Mouse (Mus musculus) right cerebral cortex, adult 18-20 months (tissue): ENCODE results near the gene Samd1.
"Not testable (repeated sequence)": the region's sequence is repeated elsewhere in the genome, so short reads cannot be mapped to it uniquely, and the experiment has no call there.

ENCODE experiments used
- DNase-seq: peaks from one replicate; pipeline ENCODE4 v3.0.0; 2022; ENCODE audit warnings: mixed read lengths

The Samd1 gene

DNA sequence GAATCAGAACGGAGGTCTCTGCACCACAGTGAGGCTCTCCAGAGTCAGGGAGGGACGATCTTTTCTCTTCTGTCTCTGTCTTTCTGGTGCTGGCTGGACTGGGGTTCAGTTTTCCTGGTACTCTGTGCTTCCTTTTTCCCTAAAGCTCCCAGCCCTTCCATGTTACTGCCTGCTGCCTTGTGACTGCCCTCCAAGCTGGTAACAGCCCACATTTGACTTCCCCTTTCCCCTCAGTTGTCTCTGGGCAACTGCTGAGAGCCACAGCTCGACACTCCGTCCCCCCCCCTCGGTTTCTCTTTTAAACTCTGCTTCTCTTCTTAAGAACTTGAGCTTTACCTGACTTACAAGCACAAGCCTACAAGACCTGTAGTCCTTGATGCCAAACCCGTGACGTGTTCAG, 8.2 kb upstream of the Samd1 start:
- no peak for DNase-seq

- no peak for DNase-seq
Observed at GRCm38 (mm10) chr8:83990170-83990569, 7.3 kb upstream of the Samd1 start.

DNA sequence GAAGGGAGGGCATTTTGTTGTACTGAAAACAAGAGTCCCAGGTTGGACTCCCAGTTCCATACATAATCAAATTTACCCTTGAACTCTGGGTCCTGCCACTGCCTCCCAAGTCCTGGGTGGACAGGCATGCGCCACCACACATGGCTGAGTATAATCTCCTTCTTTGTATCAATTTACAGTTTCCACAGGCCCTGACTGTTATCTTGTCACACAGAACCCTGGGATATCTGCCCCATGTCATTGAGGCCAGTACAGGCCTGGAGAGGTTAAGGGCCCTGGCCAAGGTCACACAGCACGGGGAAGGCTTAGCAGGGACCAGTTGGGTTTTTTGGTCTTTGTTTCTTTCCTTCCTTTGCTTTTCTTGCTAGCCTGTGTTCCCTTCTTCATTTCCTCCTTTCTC, 5.0 kb upstream of the Samd1 start:
- DNase-seq: no peak

- no peak for DNase-seq
Observed at GRCm38 (mm10) chr8:83994030-83994429, 3.4 kb upstream of the Samd1 start.

DNA sequence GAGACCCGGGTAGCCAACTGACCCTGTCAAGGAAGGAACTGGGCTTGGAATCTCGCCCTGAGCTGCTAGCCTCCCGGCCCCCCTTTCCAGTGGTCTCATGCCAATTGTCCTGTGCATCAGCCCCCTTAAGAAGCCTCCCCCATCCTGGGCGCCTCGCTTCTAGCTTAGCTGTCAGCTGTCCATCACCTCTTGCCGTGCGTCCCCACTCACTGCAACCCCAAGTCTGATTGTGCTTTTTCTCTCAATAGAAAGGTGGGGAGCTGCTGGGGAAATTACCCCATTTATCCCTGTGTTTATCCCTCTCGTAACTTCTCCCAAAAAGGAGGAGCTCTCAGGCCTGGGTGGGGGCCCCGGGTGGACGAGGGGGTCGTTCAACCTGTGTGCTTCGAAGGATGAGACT, 1.5 kb upstream of the Samd1 start:
- DNase-seq: no peak

DNA sequence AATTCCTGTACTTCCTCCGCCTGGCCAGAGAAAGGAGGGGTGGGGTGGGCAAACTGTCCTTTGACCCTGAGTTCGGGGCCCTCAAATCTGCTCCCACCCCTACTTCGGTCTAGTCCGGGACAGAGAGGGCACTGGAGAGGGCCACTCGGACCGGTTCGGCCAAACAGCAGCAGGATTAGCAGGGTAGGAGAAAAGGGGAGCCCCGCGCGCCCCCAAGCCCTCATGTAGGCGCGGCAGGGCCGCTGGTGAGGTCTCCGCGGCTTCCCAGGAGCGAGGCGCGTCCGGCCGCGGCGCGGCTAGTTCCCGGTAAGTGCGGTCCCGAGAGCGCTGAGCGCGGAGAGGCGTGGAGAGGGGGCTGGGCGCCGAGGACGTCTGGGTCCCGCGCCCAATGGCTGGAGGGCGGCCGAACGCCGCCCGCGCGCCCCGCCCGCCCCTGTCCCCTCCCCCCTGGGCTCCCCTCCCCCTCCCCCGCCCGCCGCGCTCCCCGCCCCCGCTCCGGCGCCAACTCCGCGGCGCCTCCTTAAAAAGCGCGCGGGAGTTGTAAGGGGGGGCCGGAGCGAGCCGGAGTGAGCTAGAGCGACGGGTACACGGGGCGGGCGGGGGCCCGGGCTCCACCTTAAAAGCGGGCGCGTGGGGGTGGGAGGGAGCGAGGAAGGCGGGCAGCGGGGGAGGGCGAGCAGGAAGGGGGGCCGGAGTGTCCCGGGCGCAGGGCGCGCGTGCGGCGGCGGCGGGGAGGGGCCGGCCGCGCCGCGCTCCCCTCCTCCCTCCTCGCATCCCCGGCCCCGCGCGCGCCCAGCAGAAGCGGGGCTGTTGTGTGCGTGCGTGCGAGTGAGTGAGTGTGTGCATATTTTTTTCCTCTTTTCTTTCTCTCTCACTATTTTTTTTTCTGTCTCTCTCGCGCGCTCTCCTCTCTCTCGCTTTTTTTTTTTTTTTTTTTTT, 636 bp upstream of the Samd1 start:
- peak; percentile 86 for DNase-seq

DNA sequence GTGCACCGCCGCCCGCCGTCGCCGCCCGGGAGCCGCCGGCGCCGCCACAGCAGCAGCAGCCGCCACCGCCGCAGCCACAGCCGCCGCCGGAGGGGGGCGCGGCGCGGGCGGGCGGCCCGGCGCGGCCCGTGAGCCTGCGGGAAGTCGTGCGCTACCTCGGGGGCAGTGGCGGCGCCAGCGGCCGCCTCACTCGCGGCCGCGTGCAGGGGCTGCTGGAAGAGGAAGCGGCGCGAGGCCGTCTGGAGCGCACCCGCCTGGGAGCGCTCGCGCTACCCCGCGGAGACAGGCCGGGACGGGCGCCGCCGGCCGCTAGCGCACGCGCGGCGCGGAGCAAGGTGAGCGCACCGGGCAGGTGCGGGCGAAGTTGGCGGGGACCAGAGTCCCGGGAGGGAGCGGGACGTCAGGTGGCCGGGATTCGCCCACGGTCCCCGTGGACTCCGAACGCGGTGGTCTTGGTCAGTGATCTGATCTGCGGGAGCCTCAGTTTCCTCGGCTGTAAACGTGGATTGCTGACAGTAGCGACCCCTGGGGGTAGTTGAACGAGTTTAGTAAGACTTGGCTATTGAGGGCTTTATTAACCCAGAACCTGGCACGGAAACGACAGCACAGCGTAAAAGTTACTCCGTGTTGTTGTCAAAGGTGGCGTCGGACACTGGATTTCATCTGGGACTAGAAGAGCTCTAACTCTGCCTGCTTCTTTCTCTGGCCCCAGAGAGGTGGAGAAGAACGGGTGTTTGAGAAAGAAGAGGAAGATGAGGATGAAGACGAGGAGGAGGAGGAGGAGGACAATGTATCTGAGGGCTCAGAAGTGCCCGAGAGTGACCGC, 972 bp downstream of the Samd1 start:
- DNase-seq: peak; percentile 56

DNA sequence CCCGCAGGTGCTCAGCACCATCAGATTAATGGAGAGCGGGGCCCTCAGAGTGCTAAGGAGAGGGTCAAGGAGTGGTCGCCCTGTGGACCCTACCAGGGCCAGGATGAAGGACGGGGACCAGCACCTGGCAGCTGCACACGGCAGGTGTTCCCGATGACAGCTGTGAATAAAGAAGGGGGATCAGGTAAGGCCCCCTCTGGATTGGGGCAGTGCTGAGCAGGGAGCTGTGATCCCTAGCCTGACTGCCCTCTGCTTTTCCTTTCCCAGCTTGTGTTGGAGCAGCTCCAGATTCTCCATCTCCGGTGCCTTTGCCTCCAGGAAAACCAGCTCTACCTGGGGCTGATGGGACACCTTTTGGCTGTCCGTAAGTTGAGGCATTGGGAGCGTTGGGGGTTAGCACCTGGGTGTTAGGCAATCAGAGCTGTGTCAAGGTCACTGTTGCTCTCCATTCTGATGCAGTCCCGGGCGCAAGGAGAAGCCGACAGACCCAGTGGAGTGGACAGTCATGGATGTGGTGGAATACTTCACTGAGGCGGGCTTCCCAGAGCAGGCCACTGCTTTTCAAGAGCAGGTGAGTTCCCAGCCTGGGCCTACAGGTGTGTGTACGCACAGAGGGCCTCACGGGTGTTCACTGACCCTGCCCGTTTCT, 1.7 kb downstream of the Samd1 start:
- DNase-seq: no peak

GRCm38 (mm10) chr8:83999825-84000224, 2.4 kb downstream of the Samd1 start:
- DNase-seq: no peak

DNA sequence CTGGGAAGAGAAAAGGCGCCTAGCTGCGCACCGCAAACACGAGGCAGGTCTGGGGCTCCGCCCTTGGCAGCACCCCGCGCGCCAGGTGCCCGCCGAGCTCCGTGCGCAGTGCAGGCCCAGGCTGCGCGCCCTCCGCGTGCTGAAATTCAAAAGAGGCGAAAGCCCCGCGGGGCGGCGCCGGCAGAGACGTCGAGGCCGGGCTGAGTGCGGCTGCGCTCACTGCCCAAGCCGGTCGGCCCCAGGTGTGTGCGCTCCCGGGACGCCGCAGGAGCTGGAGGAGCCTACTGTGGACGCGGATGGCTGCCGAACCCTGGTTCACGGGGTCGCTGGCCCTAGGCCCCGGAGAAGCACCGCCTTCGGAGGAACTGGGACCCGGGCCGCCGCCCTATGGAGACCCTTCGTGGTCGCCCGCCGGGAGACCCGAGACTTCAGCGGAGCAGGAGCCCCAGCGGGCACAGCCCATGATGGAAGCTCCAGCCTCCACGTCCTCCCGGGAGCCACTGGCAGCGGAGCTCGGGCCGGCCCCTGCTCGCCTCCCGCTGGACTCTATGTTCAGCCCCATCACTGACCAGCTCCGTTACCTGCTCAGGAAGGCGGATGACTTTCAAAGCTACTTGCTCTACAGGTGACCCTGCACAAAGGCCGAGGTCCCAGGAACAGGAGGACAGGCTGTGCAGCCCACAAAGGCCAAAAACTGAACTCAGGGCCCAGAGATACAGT, 4.0 kb downstream of the Samd1 start, which contains the start of gene 1700067K01Rik:
Gene 1700067K01Rik (plus strand): TSS at position 222 of the 720 bp plus-strand sequence.
- no peak for DNase-seq

- no peak for DNase-seq
Observed at GRCm38 (mm10) chr8:84002957-84003611, 5.6 kb downstream of the Samd1 start.

GRCm38 (mm10) chr8:84003612-84004246, 6.3 kb downstream of the Samd1 start:
- DNase-seq: no peak

DNA sequence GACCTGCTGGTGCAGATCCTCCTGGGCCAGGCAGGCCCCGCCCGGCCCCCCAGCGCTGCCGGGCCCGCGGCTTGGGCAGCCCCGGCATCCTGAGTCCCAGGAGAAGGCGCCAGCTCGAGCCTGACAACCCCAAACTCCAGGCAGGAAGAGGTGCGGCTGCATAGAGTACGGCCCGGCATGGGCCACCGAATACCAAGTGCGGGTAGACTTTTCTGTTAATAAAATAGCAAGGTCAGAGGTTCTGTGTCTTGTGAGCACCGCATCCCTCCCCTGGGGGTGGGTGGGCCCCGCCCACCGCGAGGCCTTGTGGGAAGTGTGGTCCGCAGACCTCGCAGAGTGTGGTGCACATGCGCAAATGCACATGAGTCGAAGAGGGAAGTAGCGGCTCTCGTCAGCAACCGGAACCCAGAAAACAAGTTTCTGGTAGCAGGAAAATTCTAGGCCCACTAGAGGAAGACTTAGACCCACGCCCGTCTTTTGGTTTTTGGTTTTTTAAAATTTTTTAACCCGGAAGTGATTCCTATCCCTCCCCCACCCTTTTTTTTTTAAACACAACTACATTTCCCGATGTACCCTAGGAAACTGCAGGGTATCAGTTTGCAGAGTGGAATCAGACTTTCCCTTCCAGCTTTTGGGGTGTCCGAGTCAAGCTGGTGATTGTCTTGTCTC, 7.2 kb downstream of the Samd1 start:
- DNase-seq: peak; percentile 93

DNA sequence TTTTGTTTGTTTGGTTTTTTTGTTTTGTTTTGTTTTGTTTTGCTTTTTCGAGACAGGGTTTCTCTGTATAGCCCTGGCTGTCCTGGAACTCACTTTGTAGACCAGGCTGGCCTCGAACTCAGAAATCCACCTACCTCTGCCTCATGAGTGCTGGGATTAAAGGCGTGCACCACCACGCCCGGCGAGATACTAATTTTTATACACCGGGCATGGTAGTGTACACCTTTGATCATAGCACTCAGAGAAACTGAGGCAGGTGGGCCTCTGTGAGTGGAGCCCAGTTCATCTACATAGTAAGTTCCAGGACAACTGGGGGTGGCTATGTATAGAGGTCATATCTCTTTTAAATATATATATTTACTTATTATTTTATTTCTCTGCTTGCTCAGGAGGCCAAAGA, 8.0 kb downstream of the Samd1 start:
- not testable (repeated sequence) for DNase-seq

DNA sequence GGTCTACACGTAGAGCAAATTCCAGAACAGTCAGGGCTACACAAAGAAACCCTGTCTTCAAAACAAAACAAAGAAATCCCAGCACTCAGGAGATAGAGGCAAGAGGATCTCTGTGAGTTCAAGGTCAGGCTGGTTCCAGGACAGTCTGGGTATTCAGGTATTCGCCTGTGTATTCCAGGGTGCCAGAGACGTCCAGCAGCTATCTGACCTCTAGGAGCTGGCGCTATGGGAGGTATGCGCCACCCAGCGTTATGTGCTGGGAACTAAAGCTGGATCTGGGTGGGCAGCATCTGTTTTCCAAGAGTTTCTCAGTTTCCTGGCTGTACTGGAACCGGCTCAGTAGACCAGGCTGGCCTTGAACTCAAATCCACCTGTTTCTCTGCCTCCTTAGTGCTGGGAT, 10.9 kb downstream of the Samd1 start:
- DNase-seq: no peak

DNA sequence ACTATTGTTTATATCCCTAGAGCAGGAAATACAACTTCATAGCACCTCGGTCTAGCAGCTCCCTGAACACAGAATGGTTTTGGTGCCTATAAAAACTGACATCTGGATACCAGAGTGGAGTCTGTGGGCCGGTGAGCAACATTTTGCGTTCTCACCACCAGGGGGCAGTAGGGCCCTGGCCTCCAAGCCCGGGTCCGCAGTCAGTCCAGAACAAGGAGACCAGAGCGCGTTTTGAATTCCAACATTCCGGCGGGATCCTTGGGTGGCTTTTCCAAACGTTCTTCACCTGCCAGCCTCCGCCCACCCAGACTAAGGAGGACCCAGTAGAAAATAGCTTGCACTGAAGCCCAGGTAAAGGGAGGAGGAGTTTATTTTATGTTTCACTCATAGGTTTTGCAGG, 12.4 kb downstream of the Samd1 start:
- peak; percentile 86 for DNase-seq

DNA sequence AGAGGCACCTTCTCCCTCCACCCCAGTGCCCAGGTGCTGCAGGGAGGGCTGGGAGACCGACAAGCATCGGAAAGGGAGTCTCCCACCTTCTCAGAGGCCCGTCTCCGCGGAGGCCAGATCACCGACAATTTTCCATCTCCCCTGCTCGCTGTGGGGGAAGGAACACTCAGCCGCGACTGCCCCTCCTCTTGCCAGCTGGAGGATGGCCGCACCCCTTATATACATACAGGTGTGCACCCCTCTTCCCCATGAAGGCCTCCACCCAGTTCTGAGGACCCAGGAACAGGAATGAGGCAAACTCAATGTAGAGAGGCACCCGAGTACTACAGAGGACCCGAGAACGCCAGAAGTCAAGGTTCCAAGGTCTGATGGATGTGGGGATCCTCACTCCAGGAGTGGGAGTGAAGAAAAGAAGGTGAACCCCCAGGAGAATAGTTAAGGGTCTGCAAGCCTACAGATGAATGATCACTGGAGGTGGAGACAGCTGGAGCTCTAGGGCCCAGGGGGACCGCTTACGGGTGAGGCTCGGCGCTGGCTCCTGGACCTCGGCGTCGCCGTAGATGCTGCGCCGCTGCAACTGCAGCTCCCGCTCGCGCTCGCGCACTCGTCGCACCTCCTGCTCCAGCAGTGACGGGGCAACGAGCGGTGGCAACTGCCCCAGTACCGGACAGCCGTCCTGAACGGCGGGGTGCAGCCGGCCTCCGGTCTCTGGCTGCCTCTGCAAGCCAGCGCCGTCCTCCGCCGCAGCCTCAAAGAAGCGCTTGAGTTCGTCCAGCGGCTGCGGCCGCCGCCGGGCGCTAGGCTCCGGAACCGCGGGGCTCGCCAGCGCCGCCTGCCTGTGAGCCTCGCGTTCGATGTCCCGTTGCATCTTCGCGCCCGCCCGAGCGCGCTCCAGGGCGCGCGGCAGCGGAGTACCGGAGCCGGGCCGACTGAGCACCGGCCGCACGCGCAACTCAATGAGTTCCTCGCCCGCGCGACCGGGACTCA, 13.4 kb downstream of the Samd1 start:
- peak; percentile 68 for DNase-seq

DNA sequence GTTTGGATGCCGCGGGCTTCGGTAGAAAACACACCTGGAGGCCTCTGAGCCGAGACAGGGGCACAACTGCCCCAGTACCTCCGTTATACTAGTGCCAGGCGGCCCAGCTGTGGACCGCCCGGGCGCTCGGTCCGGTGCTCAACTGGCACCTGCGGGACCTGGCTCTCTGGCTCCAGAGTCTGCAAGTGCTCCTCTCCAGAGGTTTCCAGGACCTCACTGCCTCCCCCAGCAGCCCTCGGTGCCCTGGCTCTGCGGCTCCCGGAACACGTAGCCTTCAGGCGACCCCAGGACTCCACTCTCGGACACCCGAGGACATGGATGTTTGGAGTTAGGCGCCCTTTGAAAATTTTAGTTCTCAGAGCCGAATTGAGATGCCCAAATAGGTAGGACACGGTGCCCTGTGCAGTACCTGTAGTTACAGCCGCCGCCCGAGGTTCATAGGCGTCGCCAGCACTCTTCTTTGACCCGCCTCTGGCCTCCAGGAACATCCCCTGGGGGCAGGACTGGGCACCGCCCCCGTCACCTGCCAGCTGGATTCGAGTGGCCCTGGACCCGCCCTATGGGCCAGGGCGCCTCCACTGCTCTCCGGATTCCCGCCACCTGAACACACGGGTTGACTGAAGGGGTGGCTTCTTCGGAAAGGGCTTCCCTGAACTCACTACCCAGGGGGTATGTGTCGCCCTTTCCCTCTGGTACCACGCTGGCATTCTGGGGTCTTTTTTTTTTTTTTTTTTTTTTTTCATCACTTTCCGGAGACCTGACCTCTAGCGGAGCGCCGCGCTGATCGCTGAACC, 14.4 kb downstream of the Samd1 start, which contains the start of gene 2210011C24Rik:
Gene 2210011C24Rik (minus strand): TSS at position 467 of the 794 bp plus-strand sequence.
- DNase-seq: no peak
